Mouse (Mus musculus): Measurements from ENCODE around the gene Pbld2.

Pbld2 gene

DNA sequence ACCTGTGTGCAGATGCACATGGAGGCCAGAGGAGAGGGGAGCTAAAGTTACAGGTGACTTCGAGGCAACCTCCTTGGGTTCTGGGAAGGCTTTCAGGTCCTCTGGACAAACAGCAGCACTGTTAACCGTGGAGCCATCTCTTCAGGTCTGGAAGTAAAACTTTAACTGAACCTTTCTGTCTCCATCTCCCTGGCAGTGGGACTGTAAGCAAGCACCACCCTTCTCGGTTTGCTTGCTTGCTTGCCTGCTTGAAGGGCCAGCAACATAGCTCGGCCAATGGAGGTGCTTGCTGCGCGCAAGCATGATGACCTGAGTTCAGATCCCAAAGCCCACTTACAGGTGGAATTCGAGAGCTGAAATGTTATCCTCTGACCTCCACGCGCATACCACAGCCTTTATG, 40.4 kb downstream of the Pbld2 start:
- DNase-seq = no peak

DNA sequence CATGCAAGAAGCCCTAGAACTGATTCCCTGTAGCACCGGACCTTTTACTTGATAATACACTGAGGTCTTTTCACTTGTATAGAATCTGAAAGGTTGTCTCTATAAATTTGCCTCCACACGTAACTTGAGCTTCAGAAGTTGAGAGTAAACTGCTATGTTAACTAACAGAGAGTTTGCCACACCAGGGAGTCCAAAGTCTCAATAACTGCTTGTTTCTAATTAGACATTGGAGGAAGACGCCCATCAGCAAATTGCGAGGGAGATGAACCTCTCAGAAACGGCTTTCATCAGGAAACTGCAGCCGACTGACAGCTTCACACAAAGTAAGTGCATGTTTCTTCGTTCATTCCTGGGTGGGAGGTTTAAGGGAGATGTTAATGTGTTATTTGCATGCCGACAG, 41.4 kb downstream of the Pbld2 start:
- DNase-seq = no peak

DNA sequence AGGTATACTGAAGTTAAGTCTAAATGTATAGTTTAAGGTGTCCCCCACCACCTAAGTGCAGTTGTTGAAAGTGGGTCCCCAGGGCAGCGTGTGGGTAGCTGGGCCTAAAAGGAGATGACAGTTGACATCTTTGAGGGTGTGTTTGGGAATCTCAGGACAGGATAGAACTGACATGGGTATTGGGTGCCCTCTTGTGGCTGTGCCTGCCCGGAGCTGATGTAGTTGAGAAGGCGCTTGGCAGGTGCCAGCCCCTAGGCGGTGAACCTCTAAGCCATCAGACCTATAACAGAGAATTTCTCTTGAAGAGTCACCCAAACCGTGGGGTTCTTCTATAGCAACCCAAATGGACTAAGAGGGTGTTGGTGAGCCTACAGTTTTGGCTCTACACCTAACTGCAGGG, 41.9 kb downstream of the Pbld2 start:
- peak; percentile 77 to 86 for DNase-seq

DNA sequence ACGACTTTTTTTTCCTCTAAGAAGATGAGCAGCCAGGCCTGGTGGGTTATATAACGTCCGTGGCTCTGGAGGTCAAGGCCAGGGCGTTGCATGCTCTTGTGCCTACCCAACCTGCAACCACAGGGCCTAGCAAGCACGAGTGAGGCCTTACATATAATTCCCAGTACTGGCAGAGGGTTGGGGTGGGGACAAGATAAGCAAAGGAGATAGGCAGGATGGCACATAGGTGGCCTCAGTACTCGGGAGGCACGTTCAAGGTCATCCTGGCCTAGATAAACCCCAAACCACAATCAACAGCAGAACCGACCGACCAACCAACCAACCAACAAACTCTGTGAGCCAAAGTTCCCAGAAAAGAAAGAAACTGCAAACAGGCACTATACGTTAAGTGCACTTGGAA, 62.2 kb downstream of the Pbld2 start:
- DNase-seq = no peak

DNA sequence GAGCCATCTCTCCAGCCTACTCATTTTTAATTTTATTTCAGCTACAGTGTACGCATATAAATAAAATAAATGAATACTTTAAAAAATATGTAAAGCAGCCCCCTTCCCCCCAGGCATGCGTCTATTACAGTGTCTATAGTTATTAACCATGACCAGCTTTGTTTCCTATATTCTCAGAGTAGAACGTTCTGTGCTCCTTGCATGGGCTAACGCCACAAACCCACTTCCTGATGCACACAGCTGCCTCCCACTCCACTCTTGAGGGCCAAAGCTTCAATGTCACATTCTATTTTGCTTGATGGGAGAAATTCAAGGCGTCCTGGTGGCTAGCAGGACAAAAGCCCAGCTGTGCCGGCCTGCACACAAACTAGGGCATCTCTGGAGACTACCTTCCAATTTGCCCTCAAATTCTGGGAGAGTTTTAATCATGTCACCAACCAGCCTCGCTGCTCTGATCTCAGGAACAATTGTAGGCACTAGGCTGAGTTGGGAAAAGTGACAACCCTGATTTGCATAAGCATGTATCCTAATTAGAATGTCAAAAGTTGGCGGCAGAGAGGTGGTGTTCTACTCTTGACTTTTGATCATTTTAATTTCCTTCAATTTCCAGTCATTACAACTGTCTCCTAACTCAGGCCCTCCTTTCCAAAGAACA, 65.1 kb downstream of the Pbld2 start:
- DNase-seq = no peak

DNA sequence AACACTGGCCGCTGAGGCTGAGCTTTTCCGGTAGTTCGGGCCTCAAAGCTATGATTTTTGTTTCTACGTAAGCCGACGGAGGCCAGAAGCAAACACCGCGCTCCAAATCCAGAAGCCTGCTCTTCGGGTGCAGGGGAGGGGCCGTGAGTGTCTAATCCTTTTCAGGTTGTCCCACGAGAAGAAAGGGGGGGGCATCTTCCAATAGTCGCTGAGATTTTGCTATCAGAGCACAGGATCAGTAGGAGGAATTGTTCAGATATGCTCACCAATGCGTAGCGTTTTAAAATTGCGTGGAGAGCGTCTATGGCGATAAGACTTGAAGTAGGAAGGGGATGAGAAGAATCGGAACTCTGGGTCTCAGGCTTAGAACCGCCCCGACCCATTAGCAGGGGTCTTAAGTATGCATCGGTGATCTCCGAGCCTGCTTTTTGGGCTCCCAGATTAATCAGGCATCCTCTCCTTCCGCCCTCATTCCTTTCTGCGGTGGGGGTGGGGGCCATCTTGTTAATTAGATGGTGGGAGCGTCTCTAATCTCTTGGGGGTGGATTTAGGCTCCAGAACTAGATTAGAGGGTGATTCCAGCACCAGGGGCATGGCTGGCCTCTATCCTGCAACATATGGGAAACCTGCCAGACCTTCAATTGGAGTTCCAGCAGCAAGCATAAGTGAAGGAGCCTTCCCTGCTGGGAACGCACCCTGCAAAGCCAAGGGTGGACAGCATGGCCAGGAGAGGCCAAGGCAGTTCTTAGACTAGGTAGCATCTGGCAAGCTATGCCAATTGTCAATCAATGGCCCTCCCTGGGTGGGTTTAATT, 65.8 kb downstream of the Pbld2 start:
- DNase-seq = no peak

DNA sequence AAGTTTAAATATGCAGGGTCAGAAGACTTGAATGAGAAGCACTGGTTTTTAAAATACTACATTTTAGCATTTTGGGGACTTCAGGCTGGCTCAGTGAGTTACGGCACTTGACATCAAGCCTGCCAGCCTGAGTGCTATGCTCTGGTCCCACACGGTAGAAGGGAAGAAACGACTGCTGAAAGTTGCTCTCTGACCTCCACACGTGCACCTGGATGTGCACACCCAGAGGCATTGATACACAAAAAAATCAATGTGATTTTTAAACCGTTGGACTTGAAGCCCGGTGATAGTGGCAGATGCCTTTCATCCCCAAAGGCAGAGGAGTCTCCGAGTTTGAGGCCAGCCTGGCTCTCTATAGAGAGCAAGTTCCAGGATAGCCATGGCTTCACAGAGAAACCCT, 67.8 kb downstream of the Pbld2 start:
- DNase-seq = no peak

DNA sequence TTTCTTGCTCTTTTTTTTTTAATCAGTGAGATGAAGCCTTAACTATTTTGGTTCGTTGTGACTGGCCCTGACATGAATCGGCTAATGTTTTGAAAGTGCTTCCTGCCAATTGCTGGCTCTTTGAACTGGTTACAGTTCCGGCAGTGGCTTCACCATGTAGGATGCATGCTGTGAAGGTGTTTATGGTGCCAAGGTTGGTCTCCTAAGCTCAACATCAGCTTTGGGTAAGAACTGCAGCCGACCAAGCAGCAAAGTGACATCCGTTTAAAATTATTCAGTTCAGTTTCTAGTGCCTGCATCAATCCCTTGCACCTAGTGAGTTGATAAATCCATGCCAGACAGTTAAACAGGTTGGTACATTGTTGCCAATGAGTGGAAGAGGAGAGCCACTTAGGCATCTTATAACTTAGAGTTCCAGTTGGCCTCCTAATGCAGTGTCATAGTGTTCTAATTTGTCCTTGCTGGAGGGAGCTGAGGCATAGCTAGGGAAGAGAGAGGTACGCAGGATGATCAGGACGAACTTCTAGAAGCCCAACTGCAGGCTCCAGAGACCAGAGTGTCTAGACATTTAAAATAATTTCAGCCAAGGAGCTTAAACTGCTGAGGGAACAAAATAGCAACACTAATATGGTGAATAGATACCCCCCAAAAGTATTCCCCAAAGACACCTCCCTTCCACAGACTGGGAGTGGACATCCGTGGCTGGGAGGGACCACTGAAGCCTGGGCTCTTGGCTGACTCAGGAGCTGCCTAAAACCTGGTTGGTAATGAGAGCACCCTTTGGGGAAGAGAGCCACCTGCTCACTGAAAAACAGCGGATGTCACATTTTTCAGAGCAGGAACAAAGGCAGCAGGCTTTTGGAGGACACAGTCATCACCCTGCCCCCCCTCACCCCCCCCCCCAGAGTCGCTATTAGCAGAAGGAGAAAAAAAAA, 68.8 kb downstream of the Pbld2 start:
- no peak for DNase-seq

DNA sequence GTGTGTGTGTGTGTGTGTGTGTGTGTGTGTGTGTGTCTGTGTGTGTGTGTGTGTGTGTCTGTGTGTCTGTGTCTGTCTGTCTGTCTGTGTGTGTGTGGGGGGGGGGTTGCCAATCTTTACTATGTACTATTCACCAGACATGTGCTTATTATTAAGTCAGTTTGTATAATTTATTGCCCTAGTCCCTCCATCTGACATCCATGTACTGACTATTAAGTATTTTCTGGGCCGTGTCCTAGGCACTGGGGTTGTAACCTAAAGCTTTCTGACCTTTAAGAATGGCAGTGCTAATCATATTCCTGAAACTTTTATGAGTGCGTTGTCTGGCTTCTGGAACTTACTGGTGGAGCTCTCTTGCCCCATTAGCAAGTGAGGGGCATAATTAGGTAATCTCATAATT, 72.6 kb downstream of the Pbld2 start:
- no peak for DNase-seq

DNA sequence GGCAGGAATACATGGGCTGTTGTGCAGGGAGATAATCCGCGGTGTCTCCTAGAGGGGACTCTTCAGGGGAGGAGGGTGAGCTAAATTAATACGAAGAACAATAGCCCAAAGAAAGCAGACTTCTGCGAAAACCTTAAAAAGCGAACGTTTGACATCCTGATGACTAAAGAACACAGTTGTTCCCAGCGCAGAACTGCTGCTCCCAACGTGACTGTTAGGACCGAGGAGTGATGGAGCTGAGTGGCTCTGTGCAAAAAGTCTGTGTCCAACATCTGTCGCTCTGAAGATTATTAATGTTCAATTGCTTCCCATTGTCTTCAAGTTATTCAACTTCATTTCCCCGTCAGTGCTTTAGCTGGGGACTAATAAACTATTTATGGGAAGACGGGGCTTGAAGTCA, 74.1 kb downstream of the Pbld2 start:
- DNase-seq = no peak

DNA sequence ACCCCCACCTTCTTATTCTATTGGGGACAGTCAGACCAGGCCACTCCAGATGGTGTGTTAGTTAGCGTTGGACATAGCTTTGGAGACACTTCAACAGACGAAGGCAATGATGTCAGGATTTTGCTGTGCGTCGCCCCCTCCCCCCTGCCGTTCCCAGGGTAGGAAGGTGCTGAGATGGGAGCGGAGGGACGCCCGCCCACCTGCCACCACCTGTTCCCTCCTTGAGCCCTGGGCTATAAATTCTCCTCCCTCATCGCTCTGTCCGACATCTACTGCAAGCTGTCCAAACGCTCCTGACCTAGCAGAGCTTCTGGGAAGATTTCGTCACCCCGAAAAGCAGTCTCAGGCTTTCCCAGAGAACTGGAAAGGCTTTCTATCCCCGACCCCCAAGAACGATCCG, 75.4 kb downstream of the Pbld2 start, which contains the start of gene Atoh7:
TSS of gene Atoh7 (plus strand) at position 131 of the 400 bp plus-strand sequence.
- no peak for DNase-seq

DNA sequence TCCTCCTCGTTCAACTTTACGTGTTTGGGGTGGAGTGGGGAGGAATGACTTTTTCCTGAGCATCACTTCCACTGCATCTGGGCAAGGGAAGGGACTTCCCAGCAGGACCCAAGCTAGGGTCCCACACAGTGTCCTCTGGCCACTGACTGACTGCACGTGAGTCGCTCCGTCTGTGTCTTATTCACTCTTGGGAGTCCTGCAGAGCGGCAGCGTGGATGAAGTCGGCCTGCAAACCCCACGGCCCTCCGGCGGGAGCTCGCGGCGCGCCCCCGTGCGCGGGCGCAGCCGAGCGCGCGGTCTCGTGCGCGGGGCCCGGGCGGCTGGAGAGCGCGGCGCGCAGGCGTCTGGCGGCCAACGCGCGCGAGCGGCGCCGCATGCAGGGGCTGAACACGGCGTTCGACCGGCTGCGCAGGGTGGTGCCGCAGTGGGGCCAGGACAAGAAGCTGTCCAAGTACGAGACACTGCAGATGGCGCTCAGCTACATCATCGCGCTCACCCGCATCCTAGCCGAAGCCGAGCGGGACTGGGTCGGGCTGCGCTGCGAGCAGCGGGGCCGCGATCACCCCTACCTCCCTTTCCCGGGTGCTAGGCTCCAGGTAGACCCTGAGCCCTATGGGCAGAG, 75.9 kb downstream of the Pbld2 start:
- no peak for DNase-seq

DNA sequence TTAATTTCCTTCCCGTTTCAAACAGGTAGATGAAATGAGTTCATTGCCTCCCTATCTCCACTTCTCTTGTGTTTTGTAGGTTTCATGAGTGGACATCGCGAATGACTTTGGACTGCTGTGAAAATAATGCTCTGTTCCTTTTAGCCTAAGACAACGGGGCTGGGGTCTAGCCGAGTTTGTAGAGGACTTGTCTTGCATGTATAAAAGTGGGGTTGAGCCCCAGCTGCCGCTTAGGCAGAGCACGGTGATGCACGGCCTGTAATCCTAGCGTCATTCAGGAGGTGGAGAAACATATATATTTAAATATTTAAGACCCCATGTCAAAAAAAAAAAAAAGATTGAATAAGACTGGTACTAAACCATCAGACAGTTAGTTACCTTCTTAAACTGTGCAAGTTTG, 76.5 kb downstream of the Pbld2 start:
- DNase-seq = no peak
